Mouse (Mus musculus) neural tube, embryonic 14.5 days (tissue): ENCODE measurements around the gene Eif3c. TPM values are rescaled to one million over a fixed set of nuclear protein-coding genes. Genes with fewer than 3 reads are reported as not detected.

ENCODE experiments used
- ATAC-seq: fragments of 200-750 bp; cut with Nextera tagmentation; 2 replicates; pipeline ENCODE4 v1.8.0; 2017; ENCODE audit warnings: low read depth, mild to moderate bottlenecking, moderate TSS enrichment, moderate library complexity
- H3K27ac ChIP-seq: fragments of 300-500 bp; sonication (generic); 2 replicates; pipeline ENCODE4 v1.5.1; 2014; ENCODE audit warnings: low read depth, mild to moderate bottlenecking, control low read depth, low read length, moderate library complexity, mixed read lengths
- H3K27me3 ChIP-seq: fragments of 300-500 bp; sonication (generic); 2 replicates; pipeline ENCODE4 v1.6.1; 2014; ENCODE audit warnings: low read length; ENCODE audit not compliant: control insufficient read depth, insufficient read depth
- H3K36me3 ChIP-seq: fragments of 300-500 bp; sonication (generic); 2 replicates; pipeline ENCODE4 v1.6.1; 2014; ENCODE audit warnings: low read length, mixed read lengths; ENCODE audit not compliant: control insufficient read depth, insufficient read depth
- H3K4me1 ChIP-seq: fragments of 300-500 bp; sonication (generic); 2 replicates; pipeline ENCODE4 v1.6.1; 2014; ENCODE audit warnings: low read length; ENCODE audit not compliant: control insufficient read depth, insufficient read depth
- H3K4me2 ChIP-seq: fragments of 300-500 bp; sonication (generic); 2 replicates; pipeline ENCODE4 v1.6.1; 2014; ENCODE audit warnings: mild to moderate bottlenecking, low read depth, low read length, control low read depth
- H3K4me3 ChIP-seq: fragments of 300-500 bp; sonication (generic); 2 replicates; pipeline ENCODE4 v1.5.1; 2014; ENCODE audit warnings: low read depth, low read length, control low read depth, mixed read lengths
- H3K9ac ChIP-seq: fragments of 300-500 bp; sonication (generic); replicated peaks from 2 replicates; pipeline ENCODE4 v1.6.1; 2014; ENCODE audit warnings: low read depth, mild to moderate bottlenecking, control low read depth, low read length, mixed read lengths
- H3K9me3 ChIP-seq: fragments of 300-500 bp; sonication (generic); 2 replicates; pipeline ENCODE4 v1.6.1; 2016; ENCODE audit warnings: low read length; ENCODE audit not compliant: control insufficient read depth
- WGBS: fragments of 180-500 bp; shearing (Covaris S2); extraction: QIAGEN DNeasy Blood & Tissue Kit; methylation state at CpG from one replicate; pipeline ENCODE4 v1.1.7; 2014; 5-methylcytosine and 5-hydroxymethylcytosine counted together
- polyA plus RNA-seq: library from polyadenylated mRNA; unstranded; fragments of >200 nt; fragmentation: Nextera tagmentation; extraction: Ambion mirVana; gene quantifications from 2 replicates; pipeline ENCODE4 v1.2.1, GENCODE M21; 2014

Eif3c gene
- 156 and 171 TPM in 2 replicates for polyA plus RNA-seq

GRCm38 (mm10) chr7:126566094-126566765 lies at the start of gene Eif3c:
Gene Eif3c, minus strand, starts transcription at chr7:126566411.
- H3K36me3 ChIP-seq = peaks cover 31% of the 10 kb centered on the region
- ATAC-seq = peak; percentile 98
- H3K9ac ChIP-seq = peak within 1 kb of the TSS; percentile 81
- WGBS = under 1% methylated on average over 46 of the region's 46 CpGs
- peaks cover 7% of the 10 kb centered on the region for H3K4me1 ChIP-seq
- peak within 1 kb of the TSS; percentile 74 for H3K4me2 ChIP-seq
- H3K4me3 ChIP-seq = peak within 1 kb of the TSS; percentile 96
- peak within 1 kb of the TSS; percentile 62 for H3K27ac ChIP-seq
- no peaks in the 10 kb centered on the region for H3K27me3 ChIP-seq
- no peaks in the 10 kb centered on the region for H3K9me3 ChIP-seq

- H3K27me3 ChIP-seq = no peaks in the 10 kb centered on the region
- no peak for ATAC-seq
- no peak overlapping the region for H3K9ac ChIP-seq
- 76% methylated on average over 3 of the region's 3 CpGs for WGBS
- H3K27ac ChIP-seq = no peak overlapping the region
- no peaks in the 10 kb centered on the region for H3K4me1 ChIP-seq
- H3K4me3 ChIP-seq = no peak overlapping the region
- H3K9me3 ChIP-seq = no peaks in the 10 kb centered on the region
- no peaks in the 10 kb centered on the region for H3K36me3 ChIP-seq
- H3K4me2 ChIP-seq = no peak overlapping the region
Measured at GRCm38 (mm10) chr7:126612736-126613135, 46.5 kb upstream of the Eif3c start.

- no peaks in the 10 kb centered on the region for H3K27me3 ChIP-seq
- H3K4me2 ChIP-seq = no peak overlapping the region
- H3K4me1 ChIP-seq = no peaks in the 10 kb centered on the region
- no peak overlapping the region for H3K27ac ChIP-seq
- no peak overlapping the region for H3K9ac ChIP-seq
- WGBS = 85% methylated on average over 5 of the region's 5 CpGs
- no peaks in the 10 kb centered on the region for H3K9me3 ChIP-seq
- no peak overlapping the region for H3K4me3 ChIP-seq
- ATAC-seq = no peak
- no peaks in the 10 kb centered on the region for H3K36me3 ChIP-seq
Measured at GRCm38 (mm10) chr7:126607796-126608195, 41.6 kb upstream of the Eif3c start.

- H3K27ac ChIP-seq = no peak overlapping the region
- H3K27me3 ChIP-seq = no peaks in the 10 kb centered on the region
- no peak overlapping the region for H3K4me2 ChIP-seq
- ATAC-seq = no peak
- H3K9ac ChIP-seq = no peak overlapping the region
- no peaks in the 10 kb centered on the region for H3K4me1 ChIP-seq
- 80% methylated on average over 3 of the region's 3 CpGs for WGBS
- H3K4me3 ChIP-seq = no peak overlapping the region
- no peaks in the 10 kb centered on the region for H3K36me3 ChIP-seq
- no peaks in the 10 kb centered on the region for H3K9me3 ChIP-seq
Measured at GRCm38 (mm10) chr7:126607064-126607463, 40.9 kb upstream of the Eif3c start.

GRCm38 (mm10) chr7:126606611-126607010 lies 40.4 kb upstream of the Eif3c start:
- no peaks in the 10 kb centered on the region for H3K9me3 ChIP-seq
- no peak overlapping the region for H3K4me2 ChIP-seq
- WGBS = 74% methylated on average over 5 of the region's 5 CpGs
- no peak overlapping the region for H3K27ac ChIP-seq
- H3K4me1 ChIP-seq = no peaks in the 10 kb centered on the region
- no peak overlapping the region for H3K9ac ChIP-seq
- H3K27me3 ChIP-seq = no peaks in the 10 kb centered on the region
- no peak overlapping the region for H3K4me3 ChIP-seq
- no peak for ATAC-seq
- no peaks in the 10 kb centered on the region for H3K36me3 ChIP-seq

GRCm38 (mm10) chr7:126602650-126603049 lies 36.4 kb upstream of the Eif3c start:
- Histone ChIP-seq H3K27ac (no peak overlapping the region), H3K4me2 (no peak overlapping the region), H3K4me1 (no peaks in the 10 kb centered on the region), H3K36me3 (no peaks in the 10 kb centered on the region), H3K9me3 (no peaks in the 10 kb centered on the region), H3K9ac (no peak overlapping the region), H3K4me3 (no peak overlapping the region), H3K27me3 (no peaks in the 10 kb centered on the region)
- 82% methylated on average over 3 of the region's 3 CpGs for WGBS
- ATAC-seq = no peak

GRCm38 (mm10) chr7:126601896-126602295 lies 35.7 kb upstream of the Eif3c start:
- no peak for ATAC-seq
- H3K9me3 ChIP-seq = no peaks in the 10 kb centered on the region
- 51% methylated on average over 5 of the region's 5 CpGs for WGBS
- no peak overlapping the region for H3K27ac ChIP-seq
- no peak overlapping the region for H3K4me2 ChIP-seq
- no peaks in the 10 kb centered on the region for H3K36me3 ChIP-seq
- H3K4me1 ChIP-seq = no peaks in the 10 kb centered on the region
- no peak overlapping the region for H3K9ac ChIP-seq
- no peak overlapping the region for H3K4me3 ChIP-seq
- H3K27me3 ChIP-seq = no peaks in the 10 kb centered on the region

GRCm38 (mm10) chr7:126598919-126599318 lies 32.7 kb upstream of the Eif3c start:
- Histone ChIP-seq H3K36me3 (no peaks in the 10 kb centered on the region), H3K9ac (no peak overlapping the region), H3K4me1 (no peaks in the 10 kb centered on the region), H3K27ac (no peak overlapping the region), H3K27me3 (no peaks in the 10 kb centered on the region), H3K4me2 (no peak overlapping the region), H3K4me3 (no peak overlapping the region), H3K9me3 (no peaks in the 10 kb centered on the region)
- no peak for ATAC-seq
- WGBS = 91% methylated on average over 6 of the region's 6 CpGs

- no peak overlapping the region for H3K9ac ChIP-seq
- no peaks in the 10 kb centered on the region for H3K9me3 ChIP-seq
- no peak overlapping the region for H3K4me3 ChIP-seq
- H3K4me1 ChIP-seq = no peaks in the 10 kb centered on the region
- no peak overlapping the region for H3K27ac ChIP-seq
- H3K36me3 ChIP-seq = no peaks in the 10 kb centered on the region
- WGBS = 71% methylated on average over 6 of the region's 6 CpGs
- no peak overlapping the region for H3K4me2 ChIP-seq
- no peak for ATAC-seq
- no peaks in the 10 kb centered on the region for H3K27me3 ChIP-seq
Measured at GRCm38 (mm10) chr7:126596414-126596813, 30.2 kb upstream of the Eif3c start.
